Mouse (Mus musculus) heart, postnatal 25 days (tissue): ENCODE data around the gene Fhit. TPM values are rescaled to one million over a fixed set of nuclear protein-coding genes. Genes with fewer than 3 reads are reported as not detected.
"Not testable (repeated sequence)": the region's sequence is repeated elsewhere in the genome, so short reads cannot be mapped to it uniquely, and the experiment has no call there.

Source experiments
- DNase-seq: peaks from one replicate; pipeline ENCODE4 v3.0.0; 2022; ENCODE audit warnings: low spot score
- intact Hi-C: fragments of 180-260 bp; cut with DNase I; formaldehyde crosslinking; loops from one replicate; pipeline ENCODE4 v1.15.1; 2025
- total RNA-seq, 2 experiments: library from RNA; stranded (reverse); gene quantifications; 2 replicates each; pipeline ENCODE4 v1.2.3; 2021

The Fhit gene
- total RNA-seq, 2 experiments from 2014 or later = 2.9 to 4.0 TPM

DNA sequence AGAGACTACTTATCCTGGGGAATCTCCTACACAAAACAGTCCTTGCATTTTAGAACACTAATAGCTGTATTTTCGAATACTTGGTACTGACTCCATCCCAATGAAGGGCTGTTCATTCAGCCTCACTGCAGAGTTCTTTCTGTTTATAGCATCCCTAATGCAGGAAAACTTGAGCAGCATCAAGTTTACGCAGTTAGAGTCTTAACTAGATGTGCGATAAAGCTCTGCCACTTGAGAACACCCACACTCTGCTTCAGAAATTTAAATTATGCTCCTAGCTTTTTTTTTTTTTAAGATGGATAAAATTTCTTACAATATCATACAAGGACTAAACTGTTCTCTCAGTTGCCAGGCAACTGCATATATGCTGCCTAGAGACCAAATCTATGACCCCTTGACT is 183.2 kb downstream of the Fhit start:
- intact Hi-C loops = no loop called here
- DNase-seq = no peak

DNA sequence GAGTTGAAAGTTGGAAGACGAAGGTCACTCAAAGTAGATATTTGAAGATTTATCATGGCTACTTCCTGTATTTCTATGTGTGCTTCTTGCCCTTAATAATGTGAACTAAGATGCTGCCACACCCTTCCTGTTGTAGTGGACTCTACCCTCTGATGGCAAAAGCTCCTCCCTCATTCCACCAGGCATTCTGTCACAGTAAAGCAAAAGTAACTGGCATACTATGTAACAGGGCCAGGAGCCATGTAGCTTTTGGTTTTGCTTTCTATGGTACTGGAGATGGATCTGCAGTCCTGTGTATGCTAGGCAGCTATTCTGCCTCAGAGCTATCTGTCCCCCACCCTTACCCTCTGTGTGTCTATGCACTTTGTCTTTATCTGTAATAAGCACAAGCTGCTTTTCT is 220.2 kb downstream of the Fhit start:
- no peak for DNase-seq
- intact Hi-C loops = no loop called here

DNA sequence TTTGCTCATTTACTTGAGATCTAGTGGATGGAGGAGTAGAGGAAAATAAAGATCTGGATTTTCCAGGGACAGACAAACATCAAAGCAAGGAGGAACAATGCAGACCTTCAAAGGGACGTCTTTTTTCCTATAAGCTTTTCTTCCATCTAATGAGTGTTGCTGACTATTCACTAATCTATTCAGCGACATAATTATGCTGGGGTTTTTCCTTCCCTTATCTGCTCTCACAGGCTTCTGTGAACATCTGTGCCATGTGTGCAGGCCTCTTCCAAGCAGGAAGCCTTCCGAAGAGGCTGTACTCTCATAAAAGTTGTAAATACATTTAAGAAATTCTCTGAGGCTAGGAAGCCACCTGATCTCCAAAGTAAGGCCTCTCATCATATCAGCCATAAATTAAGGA is 228.2 kb downstream of the Fhit start:
- intact Hi-C loops = no loop called here
- no peak for DNase-seq

DNA sequence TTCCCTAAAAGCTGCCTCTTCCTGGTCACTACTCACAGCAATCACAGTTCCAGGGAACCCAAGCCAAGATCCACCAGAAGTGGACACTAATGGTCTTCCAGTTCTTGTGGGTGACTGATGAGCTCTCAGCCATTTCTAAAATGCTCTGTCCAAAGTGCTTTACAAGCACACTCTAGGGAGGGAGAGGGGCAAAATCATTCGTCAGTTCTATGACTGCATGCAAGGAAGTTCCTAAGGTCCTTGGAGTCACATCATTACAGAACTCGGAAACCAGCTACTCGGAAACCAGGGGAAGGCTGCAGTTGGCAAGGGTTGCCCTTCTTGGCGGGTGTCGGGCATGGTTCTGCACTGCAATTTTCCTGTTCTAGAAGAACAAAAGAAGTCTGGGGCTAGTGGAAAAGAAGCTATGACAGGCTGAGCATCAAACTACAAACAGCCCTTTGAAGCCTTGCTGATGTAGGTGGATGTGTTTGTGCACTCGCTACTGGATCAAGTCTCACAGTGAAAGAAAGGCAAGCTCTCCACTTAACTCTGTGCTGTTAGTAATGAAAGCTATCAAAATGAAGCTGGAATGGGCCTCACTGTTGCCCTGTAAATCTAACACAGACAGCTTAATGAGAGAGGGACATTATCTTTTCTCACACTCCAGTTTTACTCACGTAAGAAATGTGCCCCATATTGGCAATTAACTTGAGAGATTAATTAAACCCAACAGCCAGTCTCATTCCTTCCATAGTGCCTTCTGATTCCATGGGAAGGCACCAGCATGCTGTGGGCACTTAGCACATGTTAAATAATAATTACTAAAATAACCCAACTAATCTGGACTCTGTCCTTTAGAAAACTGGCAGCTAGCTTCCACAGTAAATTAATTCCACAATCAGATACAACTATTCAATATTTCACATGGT is 243.7 kb downstream of the Fhit start:
- no peak for DNase-seq
- intact Hi-C loops = no loop called here

DNA sequence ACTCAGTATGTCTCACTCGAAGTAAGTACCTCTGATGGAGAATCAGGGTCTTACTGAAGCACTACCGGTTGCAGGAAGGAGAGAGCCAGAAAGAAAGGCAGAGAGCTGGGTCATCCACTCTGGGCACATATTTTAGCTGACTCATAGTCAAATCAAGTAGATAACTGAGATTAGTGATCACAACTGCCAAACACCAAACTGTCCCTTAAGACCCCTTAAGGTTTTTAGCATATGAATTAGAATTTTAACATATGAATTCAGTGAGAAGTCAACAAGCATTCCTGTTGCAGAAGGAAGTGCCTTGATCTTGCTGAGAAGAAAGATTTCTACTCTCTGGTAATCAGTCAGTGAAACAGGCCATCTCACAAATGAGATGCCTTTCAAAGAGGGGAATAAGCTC is 253.8 kb downstream of the Fhit start:
- DNase-seq = no peak
- intact Hi-C loops = no loop called here

DNA sequence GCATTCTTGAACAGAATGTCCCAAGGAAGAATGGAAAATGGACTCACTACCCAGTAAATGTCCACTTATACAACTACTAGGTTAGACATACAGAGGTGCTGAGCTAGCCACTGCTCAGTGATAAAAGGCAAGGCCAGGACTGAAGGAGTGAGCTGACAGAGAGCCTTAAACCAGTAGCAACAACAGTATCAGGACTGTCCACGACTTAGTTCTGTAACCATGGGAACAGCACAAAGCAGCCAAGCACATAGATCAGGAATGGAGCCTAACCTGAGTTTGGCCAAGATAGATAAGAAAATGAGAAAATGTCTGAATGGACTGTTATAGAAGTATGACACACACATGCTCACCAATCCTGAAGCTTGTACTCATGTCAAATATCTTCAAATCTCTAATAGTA is 279.1 kb downstream of the Fhit start:
- no peak for DNase-seq
- intact Hi-C loops = no loop called here

GRCm38 (mm10) chr14:10880749-10881148 is 281.1 kb downstream of the Fhit start:
- intact Hi-C loops = no loop called here
- DNase-seq = no peak

DNA sequence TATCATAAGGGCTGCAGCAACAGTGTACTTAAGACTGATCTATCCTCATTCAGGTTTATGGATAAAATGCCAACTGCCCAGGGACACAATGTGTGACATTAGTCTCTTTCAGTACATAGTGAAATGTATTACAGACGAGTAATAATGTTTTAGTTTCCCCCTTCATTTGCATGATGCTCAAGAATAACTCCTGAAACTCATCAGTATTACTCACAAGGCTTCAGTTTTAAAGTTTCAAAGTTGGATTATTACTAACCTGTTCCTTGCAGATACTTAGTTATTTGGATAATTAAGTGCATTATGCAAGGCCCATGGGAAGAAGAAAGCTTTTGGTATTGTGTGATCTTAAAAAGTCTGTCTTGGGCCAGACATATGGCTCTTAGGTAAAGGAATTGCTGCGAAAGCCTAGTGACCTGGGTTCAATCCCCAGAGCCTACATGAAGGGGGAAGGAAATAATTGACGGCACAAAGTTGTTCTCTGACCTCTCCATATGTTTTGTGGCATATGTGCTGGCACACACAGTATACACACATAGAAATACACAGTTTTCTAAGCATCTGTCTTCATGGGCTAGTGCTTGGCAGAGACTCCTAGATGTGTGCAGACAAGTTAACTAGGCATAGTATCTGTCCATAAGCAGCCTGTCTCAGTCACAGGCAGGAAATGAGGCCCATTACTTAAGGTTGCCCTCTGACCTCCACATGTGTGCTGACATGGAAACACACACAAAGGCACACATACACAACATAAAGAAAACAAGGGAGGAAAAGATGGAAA is 287.1 kb downstream of the Fhit start:
- intact Hi-C loops = no loop called here
- no peak for DNase-seq

DNA sequence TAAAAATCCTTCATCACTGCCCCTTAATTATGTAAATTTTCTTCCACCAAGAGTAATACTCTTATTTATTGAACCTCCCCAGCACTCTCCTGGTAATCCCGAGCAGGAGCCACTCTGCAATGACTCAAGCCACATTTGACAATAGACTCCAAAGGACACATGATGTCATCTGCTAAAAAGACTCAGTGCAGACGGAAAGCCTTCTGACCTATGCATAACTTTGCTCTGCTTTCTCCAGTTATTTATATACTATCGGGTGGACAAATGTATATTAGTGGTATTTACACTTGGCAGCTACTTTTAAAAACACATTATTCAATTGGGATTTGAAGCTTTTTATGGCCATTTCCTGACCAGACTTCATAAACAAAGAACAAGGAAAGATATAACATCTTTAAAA is 304.2 kb downstream of the Fhit start:
- intact Hi-C loops = no loop called here
- DNase-seq = no peak

GRCm38 (mm10) chr14:10851936-10852335 is 309.9 kb downstream of the Fhit start:
- intact Hi-C loops = no loop called here
- DNase-seq = no peak

- no peak for DNase-seq
- intact Hi-C loops = no loop called here
Observed at GRCm38 (mm10) chr14:10836001-10836400, 325.8 kb downstream of the Fhit start.

- intact Hi-C loops = no loop called here
- no peak for DNase-seq
Observed at GRCm38 (mm10) chr14:10824819-10825218, 337.0 kb downstream of the Fhit start.

GRCm38 (mm10) chr14:10813551-10813950 is 348.3 kb downstream of the Fhit start:
- no peak for DNase-seq
- intact Hi-C loops = no loop called here

DNA sequence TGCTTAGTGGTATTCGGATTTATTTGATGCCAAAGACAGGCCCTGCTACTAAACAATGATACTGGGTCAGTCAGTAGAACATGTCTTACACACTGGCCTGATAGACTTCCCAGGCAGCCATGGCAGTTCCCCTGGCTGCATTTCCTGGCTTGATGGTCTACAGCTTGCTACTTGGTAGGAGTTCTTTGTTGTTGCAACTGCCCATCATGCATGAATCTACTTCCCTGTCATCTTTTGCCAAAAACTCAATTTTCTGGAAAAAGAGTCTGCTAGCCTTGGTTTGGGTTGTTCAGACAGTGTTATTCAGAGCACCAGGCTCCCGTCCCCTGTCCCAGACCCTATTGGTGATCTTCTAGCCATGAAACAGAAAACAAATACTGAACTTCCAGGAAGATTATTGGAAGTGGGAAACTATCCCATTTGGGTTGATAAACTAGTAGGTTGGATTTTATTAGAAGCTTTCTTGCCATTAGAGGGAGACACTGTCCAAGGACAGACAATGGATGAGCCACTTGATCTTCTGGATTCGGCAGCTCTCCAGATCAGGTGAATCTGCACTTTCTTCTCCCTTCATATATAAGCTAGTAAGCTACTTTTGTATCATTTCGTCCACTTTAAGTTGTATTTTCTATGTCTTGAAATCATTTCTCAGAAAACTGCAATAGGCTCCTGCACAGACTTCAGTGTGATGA is 363.2 kb downstream of the Fhit start:
- intact Hi-C loops = no loop called here
- no peak for DNase-seq

- intact Hi-C loops = no loop called here
- no peak for DNase-seq
Observed at GRCm38 (mm10) chr14:10797595-10797994, 364.2 kb downstream of the Fhit start.

DNA sequence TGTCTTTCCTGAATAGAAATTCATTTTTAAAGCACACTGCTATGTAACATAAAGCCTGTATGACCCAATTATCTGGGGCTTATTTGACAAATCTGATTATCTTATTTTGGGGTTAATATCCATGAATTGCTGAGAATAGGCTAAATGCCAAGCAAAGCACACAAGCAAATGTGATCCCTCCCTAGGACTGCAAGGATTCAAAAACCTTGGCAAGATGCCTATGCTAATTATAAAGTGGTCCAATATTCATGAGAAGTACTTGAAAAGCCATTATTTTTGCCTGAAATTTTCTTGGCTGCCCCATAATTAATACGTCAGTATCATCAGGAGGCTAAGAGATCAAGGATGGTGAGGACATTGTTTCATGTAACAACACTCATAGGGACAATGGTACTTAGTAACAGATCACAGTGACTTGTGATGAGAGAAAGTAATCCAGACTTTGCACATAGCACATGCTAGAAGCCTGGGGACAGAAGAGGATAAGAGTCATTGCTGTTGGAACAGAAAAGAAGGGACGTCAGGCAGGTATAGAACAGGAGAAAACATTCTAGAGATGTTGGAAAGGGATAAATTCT is 366.2 kb downstream of the Fhit start:
- intact Hi-C loops = no loop called here
- no peak for DNase-seq

DNA sequence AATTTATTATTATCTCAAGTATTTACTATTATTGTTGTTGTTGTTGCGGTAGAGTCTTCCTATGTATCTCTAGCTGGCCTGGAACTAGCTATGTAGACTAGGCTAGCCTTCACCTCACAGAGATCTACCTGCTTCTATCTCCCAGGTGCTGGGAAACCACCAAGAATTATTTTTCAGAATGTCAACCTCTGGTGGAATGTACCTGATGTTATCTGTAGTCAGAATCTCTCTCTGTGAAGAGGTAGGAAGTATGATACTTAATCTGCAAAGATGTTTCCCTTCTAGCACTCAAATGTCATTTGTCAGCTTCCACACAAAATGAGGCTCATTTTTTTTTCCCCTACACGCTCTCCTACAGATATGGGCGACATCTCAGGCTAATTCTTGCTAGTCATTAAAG is 377.9 kb downstream of the Fhit start:
- no peak for DNase-seq
- intact Hi-C loops = no loop called here

DNA sequence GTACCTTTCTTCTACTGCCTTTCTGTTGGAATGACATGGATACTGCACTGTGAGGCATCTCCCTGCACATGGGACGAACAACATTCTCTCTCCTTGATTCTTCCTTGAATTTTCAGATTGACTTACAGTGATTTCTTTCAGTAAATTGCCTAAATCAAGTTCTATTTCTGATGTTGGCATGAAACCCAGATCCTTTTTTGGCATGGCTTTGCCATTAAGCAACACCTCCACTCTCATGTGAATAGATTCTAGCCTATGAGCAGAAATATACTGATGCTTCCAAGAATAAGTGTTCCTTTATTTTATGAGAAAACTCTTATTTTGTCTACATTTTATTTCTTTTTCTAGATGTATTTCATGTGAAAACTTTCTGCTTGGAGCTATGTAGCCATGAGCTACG is 383.1 kb downstream of the Fhit start:
- DNase-seq = no peak
- intact Hi-C loops = no loop called here

DNA sequence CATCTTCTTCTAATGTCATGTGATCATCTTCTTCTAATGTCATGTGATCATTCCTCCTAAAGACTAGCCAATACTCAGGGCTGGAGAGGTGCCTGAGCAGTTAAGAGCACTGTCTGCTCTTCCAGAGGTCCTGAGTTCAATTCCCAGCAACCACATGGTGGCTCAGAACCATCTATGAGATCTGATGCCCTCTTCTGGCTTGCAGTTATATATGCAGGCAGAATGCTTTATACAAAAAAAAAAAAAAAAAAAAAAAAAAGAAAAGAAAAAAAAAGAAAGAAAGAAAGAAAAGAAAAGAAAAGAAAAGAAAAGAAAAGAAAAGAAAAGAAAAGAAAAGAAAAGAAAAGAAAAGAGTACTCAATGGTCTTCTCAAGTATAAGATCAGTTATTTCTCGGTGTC is 407.0 kb downstream of the Fhit start:
- not testable (repeated sequence) for DNase-seq

DNA sequence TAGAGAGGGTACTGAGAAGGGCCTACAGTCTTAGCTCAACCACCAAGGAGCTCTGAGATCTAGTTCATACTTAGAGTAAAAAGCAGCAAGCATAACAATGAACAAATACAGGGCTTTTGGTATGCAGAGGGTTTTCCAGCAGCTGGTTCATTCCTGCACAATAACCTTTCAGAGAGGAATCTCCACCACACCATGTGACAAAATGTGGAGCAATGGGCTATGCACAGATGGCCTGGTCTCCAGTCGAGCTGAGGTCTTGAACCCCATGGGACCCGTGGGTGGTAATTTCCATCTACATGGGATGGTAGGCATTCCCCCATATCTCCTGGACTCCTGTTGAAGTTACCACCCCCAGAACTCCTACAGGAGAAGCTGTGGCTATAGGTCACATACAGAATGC is 423.8 kb downstream of the Fhit start:
- no peak for DNase-seq
- intact Hi-C loops = no loop called here

More for the DNA sequence above, 407.0 kb downstream of the Fhit start:
- intact Hi-C loops = not testable (repeated sequence)
